Mouse (Mus musculus): ENCODE measurements around the gene Ick. TPM values are rescaled to one million over a fixed set of nuclear protein-coding genes. Genes with fewer than 3 reads are reported as not detected.

The Ick gene
- 8.4 TPM for polyA plus RNA-seq (2017; shearing (Covaris generic))

DNA sequence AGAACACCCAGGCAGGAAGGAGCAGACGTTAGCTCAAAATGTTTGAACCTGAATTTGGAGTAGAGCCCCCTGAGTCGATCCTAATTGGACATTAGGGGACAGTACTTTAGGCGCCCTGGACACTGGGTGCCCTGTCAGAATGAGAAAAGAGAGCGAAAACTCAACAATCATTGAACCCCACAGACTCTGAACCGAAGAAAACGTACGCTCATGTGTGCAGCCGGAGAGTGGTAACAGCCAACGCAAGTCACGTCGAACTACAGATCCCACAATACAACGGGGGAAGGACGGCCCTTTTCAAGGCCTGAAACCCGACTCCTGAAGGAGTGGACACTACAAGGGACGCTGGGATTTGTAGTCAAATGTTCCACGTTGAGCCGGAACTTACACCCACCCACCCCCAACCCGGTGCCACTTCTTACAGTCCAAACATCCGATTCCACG lies at the start of gene Ick, which contains the start of gene Fbxo9:
Ick (plus strand) TSS at position 397 of the 444 bp plus-strand sequence.
Fbxo9 (minus strand) TSS at position 270 of the 444 bp plus-strand sequence.

DNA sequence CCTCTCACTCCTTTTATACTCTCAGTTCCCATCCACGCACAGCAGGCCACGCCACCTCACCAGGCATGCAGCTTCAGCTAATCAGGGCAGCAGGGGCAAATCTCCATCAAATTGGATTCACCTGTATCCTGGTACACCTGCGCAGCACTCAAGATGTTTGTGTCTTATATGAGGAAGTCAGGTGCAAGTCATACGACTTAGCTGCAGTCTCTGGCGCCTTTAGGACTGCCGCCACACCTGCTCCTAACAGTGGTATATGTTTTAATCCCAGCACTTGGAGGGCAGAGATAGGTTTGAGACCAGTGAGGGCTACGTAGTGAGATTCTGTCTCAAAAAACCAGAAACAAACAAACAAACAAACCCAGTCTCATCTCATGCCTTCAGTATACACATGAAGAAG lies 73.5 kb downstream of the Ick start, which contains the start of gene Gsta4:
Gsta4 (plus strand) TSS at position 301 of the 400 bp plus-strand sequence.

Other genes with a start within 250 kb of the Ick start
- gene Elovl5, start 191.8 kb upstream of the Ick start, polyA plus RNA-seq (2017; shearing (Covaris generic)), result 231 TPM
- gene Gcm1, start 57.3 kb upstream of the Ick start, polyA plus RNA-seq (2017; shearing (Covaris generic)), result not detected
- 54.4 TPM for gene Fbxo9, start 127 bp upstream of the Ick start, polyA plus RNA-seq (2017; shearing (Covaris generic))
- 2.4 TPM for gene Gsta4, start 73.6 kb downstream of the Ick start, polyA plus RNA-seq (2017; shearing (Covaris generic))
- gene Gsta1, start 121.5 kb downstream of the Ick start, polyA plus RNA-seq (2017; shearing (Covaris generic)), result not detected
- not detected for gene Gm3776, start 147.9 kb downstream of the Ick start, polyA plus RNA-seq (2017; shearing (Covaris generic))
- gene Gm10639, start 180.7 kb downstream of the Ick start, polyA plus RNA-seq (2017; shearing (Covaris generic)), result not detected
- not detected for gene Omt2a, start 205.6 kb downstream of the Ick start, polyA plus RNA-seq (2017; shearing (Covaris generic))
- not detected for gene Omt2b, start 218.4 kb downstream of the Ick start, polyA plus RNA-seq (2017; shearing (Covaris generic))
- not detected for gene Gsta2, start 246.6 kb downstream of the Ick start, polyA plus RNA-seq (2017; shearing (Covaris generic))

Data from effector memory CD4-positive, alpha-beta T cell, adult 7 months (primary cell).